Mouse (Mus musculus): ENCODE measurements around the gene Dennd1c.
A peak's percentile ranks its signal among the peaks of the same experiment; 100 is the strongest.
"Not testable (repeated sequence)": the region's sequence is repeated elsewhere in the genome, so short reads cannot be mapped to it uniquely, and the experiment has no call there.

Gene Dennd1c

DNA sequence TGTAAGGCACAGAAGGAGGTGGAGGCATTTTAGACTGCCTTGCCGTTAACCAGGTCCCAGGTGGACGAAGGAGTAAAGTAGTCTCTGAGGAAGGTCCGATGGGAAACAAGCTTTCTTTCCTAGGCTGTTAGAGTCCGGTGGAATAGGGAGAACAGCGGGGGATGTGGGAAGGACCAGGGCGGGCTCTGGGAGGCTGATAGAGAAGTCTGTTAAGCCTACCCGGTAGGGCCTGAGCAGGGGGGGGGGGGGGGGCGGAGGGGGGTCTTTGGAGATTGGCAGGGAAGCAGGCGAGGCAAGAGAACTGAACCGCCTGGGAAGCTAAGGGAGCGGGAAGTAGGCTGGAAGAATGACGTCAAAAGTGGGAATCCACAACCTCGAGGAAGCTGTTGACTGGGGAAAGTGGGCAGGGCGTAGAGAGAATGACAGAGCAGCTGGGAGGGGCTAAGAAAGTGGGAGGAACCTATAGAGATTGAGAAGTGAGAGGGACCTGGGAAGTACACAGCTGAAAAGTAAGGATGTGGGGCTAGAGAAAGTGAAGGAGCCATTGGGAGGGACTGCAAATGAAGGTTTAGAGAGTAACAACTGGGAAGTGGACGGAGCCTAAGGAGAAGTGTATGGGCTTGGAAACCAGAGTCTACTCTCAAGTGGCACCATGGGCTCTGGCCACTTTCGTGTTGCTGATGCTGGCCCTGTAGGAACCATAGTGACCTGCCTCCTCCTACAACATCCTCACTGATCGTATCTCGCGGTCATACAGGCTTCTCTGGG, 17.7 kb upstream of the Dennd1c start:
- DNase-seq: peak; percentile 41

DNA sequence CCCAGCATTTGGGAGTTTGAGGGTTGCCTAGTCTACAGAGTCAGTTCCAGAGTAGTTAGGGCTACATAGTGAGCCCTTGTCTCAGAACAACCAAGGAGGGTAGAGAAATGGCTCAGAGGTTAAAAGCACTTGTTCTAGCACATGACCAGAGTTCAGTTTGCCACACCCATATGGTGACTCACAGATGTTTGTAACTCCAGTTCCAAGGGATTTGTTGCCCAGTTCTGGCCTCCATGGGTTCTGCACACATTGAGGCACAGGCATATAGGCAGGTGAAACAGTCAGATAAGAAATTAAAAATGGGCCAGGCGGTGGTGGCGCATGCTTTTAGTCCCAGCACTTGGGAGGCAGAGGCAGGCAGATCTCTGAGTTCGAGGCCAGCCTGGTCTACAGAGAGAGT, 15.9 kb upstream of the Dennd1c start:
- no peak for DNase-seq

DNA sequence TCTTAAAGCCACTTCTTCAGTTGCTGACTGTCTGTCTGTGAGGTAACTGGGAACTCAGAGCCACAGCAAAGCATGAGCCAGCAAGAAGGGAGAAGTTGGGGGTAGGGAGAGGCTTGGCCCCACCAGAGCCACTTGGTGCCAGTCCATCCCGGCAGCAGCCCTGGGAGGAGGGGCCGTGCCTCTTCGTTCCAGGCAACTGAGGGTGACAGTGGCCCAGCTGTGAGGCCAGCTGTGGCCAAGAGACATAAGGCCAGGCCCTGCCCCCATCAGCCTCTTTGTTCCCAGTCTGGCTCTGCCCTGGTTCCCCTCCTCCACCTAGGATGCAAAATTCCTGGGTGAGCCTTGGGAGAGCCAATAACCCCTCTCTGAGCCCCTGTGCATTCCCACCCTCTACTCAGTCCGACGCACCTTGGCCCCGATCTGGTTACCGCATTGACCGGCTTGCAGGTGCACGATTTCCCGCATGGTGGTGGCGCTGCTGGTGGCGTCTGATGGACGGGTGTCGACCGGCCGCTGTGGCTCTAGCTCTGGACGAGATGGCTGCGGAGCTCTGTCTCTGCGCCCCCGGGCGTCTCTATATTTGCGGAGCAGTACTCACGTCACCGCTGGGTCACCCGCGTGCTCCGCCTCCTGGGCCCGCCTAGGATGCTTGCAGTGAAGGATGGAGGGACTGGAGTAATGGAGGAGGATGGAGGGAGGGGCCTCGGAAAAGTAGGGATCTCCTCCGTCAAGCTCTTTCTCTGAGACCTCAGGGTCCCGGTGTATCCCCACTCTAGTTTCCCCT, 8.9 kb upstream of the Dennd1c start, which contains the start of gene Tubb4a:
Gene Tubb4a (minus strand): TSS at position 734 of the 784 bp plus-strand sequence.
- DNase-seq: peak; percentile 20

DNA sequence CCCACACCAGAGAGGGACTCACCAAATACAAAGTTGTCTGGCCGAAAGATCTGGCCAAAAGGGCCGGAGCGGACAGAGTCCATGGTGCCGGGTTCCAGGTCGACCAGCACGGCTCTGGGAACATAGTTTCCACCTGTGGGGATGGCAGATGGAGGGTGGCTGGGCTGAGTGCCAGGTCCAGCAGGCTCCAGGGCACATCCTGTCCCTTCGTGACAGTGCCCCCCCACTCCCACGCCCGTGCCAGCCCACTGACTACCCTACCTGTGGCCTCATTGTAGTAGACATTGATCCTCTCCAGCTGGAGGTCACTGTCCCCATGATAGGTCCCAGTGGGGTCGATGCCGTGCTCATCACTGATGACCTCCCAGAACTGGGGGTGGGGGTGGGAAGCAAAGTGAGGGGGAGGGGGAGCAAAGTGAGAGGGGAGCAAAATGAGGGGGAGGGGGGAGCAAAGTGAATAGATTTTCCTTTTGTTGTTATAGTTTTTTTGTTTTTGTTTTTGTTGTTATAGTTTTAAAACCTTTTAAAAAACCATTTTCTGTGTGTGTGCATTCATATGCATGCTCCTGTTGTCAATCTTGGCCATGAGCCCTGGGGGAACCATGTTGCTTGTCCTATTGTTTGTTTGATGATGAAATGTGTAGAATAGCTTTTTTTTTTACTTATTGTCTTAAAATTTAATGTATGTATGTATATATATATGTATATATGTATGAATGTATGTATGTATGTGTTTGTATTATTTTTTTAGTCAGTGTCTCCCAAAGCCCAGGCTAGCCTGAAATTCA, 7.8 kb upstream of the Dennd1c start:
- no peak for DNase-seq

DNA sequence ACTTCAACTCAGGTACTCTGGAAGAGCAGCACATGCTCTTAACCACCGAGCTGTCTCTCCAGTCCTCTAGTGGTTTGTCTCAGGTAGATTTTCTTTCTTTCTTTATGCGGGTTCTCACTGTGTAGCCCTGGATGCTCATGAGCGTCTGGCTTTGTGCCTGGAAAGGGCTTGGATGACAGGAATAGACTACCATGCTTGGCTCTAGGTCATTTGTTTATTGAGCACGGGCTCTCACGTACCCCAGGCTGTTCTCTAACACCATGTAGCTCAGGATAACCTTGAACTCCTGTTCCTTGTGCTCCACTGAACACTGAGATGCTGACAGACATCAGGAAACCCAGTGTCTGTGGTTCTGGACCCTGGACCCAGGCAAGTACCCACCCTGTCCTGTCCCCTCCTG, 4.2 kb upstream of the Dennd1c start:
- DNase-seq: no peak

DNA sequence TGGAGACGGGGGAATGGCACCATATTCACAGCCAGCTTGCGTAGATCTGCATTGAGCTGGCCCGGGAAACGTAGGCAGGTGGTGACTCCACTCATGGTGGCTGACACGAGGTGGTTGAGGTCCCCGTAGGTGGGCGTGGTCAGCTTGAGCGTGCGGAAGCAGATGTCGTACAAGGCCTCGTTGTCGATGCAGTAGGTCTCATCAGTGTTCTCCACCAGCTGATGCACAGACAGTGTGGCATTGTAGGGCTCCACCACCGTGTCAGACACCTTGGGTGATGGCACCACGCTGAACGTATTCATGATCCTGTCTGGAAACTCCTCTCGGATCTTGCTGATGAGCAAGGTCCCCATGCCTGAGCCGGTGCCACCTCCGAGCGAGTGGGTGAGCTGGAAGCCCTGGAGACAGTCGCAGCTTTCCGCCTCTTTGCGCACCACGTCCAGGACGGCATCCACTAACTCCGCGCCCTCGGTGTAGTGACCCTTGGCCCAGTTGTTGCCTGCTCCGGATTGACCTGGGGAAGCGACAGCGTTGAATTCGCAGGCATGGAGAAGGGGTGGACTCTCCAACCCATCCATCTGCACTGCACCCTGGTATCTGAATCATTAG, 3.0 kb upstream of the Dennd1c start:
- no peak for DNase-seq

DNA sequence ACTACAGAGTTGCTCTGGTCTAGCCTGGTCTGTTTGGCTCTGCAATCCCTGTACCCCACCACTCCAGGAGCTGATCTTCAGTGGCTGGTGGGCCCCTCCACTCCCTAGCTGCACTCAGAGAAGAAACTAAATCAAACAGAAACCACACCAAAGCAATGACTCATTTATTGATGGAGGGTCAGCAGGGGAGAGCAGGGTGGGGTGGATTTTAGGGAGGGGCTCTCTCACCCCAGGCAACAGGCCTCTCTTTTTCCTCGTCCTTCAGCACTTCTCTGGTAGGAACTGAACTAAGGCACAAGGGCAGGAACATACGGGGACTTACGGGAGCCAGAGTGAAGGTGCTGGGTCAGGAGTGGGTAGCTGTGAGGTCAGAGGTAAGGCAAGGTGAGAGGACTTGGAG, 1.6 kb upstream of the Dennd1c start:
- DNase-seq: no peak

DNA sequence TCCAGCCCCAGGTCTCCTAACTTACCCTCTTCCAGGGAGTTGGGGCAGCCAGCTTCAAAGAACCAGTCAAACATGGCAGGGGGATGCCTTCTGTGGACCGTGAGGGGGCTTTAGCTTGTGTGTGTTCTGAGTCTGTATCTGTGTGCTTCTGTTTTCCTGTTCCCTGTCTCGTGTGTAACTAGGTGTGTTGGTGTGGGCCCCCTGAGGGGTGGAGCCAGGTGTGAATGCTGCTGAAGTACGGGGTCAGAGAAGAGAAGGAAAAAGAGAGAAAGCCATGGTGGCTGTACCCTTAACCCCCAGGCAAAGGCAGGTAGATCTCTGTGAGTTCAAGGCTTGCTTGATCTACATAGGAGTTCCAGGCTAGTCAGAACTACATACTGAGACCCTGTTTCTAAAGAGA, 1.4 kb downstream of the Dennd1c start:
- no peak for DNase-seq

DNA sequence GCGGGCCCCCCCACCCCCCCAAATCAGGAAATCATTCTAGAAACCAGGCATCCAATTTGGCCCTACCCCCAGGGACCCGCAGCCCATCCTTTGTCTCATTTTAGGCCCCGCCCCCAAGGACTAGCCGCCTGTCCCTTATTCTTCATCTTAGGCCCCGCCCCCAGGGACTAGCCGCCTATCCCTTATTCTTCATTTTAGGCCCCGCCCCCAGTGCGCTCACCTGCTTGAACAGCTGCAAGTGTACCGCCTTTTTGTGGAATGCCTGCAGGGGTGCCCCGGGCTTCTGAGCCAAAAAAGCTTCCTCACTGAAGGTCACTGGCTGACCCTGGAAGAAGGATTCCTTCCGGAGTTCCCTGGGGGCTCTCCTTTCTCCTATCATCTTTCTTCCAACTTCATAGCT, 7.6 kb downstream of the Dennd1c start:
- peak; percentile 73 for DNase-seq

DNA sequence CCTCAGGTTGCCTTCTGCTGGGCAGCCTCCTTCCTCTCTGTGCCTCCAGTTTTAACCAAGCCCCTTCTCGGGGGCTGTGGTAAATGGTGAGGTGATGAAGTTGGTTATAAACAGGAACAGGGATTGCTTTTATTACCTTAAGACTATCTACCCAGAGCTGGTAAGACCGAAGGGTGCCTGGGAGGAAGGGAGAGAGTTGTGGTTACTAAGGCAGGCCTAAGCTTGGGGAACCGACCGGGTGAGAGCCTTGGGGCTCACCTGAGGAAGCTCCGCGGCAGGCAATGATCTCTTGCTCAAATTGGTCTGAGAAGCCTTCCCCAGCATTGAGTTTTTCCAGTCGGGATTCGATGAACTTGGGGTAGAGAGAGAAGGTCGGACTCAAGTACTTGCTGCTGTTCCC, 8.0 kb downstream of the Dennd1c start:
- DNase-seq: no peak

DNA sequence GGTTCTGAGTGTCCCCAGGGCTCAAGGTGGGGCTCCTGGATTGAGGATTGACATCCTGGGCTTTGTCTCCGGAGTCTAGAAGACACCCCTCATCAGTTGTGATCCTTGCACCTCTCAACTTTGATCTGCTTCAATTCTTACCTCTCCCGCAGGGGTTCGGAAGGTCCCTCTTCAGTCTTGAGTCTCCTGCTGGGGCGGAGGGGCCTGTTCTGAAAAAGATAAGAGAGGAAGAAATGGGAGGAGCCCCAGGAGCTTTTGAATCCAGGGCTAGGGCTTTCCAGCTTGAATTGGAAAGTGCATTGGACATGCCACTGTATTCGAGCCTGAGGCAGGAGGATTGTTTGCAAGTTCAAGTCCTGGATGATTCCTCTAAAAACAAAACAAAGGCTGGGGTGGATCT, 11.4 kb downstream of the Dennd1c start:
- peak; percentile 32 for DNase-seq

DNA sequence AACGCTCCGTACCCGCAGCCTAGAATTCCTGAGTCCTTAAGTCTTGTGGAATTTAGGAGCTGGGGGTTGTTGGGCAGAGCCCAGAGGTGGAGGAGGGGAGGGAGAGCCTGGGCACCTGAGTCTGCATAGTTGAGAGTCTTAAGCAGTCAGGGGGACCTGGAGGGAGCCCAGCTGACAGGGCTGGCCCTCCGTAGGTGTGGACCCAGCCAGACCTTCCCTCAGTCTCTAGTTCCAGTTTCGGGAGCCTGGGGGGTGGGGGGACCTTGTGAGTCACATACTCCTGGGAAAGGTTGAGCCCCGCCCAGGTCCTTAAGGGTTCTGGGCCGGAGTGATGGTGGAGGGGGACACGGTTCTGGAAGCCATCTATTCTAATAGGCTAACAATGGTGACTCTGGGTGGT, 15.3 kb downstream of the Dennd1c start:
- DNase-seq: no peak

DNA sequence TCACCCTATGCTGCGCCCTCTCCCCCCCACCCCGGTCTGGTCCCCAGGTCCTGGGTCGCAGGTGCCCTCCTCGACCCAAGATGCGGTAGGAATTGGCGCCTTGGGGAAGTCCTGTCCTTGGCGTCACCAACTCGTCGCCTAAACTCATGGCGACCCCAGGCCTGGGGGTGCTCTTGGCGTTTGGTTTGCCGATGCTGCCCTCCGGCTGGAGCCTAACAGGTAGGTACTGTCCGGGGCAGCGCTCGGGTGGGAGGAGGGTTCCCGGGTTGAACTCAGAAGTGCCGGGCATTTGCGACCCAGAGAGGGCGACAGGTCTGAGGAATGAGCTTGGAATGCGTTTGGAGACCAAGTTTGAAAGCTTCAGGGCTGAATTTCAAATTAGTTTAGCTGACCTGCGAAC, 15.8 kb downstream of the Dennd1c start:
- no peak for DNase-seq

DNA sequence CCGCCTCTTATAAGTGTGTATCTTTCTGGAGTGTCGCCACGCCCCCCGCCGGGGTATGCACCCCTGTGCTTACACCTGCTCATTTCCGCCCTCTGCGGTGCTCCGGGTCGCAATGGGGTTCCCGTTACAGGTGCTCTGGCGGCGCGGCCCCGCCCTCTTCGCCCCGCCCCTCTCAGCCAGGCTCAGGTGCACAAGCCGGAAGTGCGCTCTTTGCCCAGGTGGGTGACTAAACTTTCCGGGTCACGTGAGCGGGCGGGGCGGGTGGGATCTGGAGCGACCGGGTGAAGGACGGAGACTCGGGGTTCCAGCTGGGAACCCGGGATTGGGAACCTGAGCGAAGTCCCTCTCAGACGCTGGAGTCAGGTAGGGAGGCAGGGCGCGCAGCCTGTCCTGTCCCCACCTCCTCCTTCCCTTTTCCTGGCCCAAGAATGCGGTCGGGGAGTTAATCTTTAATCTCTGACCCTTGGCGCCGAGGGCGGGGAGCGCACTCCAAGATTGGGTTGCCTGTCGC, 16.2 kb downstream of the Dennd1c start:
- peak; percentile 34 for DNase-seq

DNA sequence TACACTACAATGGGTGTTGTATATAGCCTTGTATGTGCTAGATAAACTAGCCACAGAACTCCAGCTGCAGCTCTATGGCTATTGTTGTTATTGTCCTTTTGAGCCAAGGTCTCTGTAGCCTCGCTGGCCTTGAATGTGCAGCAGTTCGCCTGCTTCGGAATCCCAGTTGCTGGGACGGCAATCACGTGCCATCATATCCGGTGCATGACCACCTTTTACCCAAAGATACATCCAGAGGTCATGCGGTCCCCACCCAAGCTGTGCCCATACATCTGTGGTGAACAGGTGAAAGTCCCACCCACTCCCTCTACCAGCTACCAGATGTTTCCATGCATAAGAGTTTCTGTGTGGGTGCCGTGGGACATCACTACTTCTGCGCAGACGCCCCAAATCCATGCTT, 17.2 kb downstream of the Dennd1c start:
- DNase-seq: no peak

DNA sequence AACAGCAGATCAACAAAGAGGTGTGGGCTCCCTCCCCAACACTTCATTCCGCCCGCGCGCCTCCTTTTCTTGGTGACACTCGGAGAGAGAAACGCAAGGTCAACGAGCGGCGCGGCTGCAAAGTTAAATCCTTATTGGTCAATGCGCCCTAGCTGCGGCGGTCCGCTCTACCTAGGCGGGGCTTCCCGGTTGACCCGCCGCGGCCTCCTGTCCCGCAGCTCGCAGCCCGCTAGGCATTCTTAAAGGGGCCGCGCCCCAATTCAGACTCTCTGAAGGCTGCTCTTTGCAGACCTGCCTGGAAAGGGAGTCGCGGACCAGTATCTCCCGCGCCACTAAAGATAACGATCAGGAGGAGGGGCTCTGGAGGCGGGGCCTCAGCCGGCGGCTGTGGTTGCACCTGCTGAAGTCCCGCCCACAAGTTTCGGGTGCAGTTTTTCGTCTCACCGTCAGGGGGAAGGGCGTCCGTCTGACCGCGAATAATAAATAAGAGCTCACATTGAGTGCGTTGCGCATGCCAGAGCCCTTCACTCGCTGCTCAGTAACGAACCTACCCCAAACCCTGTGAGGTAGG, 18.0 kb downstream of the Dennd1c start:
- peak; percentile 93 for DNase-seq

DNA sequence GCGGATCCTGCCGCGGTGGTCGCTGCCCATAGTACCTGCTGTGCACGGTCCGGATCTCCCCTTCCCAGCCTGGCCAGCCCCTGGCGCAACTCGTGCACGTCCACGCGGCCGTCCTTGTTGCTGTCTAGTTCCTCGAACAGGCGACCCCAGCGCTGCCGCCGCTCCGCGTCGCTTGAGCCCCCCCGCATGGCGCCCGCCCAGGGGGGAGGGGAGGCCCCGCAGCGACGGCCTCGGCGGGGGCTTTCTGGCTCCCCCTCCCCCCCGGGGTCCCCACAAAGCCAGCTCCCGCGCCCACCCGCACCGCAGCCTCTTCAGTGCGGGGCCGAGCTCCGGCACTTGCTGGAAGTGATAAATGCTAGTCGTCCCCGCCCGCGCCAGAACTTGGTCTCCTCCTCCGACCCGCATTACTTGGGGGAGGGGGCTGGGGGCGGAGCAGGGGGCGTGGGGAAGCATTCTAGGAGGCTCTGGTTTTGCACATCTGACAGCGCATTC, 18.8 kb downstream of the Dennd1c start, which contains the start of gene Slc25a23:
Gene Slc25a23 (minus strand): TSS at position 378 of the 492 bp plus-strand sequence.
- peak; percentile 74 for DNase-seq

DNA sequence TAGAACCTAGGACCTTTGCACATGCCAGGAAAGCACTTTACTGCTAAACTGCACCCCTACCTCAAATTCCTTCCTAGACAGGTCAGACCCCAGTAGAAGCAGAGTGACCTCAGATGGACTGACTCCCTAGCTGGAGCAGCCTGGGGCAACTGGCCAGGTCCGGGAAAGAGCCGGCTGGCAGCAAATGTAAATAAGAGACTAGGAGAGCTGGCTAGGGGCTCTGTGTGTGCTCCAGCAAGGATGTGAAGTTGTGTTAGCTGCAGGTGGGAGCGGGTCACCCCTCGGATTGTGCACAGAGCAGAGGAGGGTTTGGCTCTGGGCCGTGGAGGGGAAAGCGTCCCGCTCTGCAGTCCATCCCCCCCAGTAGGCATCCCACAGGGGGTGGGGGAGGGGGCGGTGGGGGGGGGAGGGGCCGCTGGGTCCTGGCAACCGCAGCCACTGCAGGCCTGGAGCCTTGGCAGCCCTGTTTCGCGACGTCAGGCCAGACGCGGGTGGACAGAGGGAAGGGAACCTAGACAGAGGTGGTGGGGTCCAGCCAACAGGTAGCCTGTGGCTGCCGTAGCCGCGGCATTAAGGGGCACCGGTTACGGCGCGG, 19.3 kb downstream of the Dennd1c start, which contains the start of gene Crb3:
Gene Crb3 (plus strand): TSS at position 215 of the 595 bp plus-strand sequence.
- DNase-seq: peak; percentile 23

DNA sequence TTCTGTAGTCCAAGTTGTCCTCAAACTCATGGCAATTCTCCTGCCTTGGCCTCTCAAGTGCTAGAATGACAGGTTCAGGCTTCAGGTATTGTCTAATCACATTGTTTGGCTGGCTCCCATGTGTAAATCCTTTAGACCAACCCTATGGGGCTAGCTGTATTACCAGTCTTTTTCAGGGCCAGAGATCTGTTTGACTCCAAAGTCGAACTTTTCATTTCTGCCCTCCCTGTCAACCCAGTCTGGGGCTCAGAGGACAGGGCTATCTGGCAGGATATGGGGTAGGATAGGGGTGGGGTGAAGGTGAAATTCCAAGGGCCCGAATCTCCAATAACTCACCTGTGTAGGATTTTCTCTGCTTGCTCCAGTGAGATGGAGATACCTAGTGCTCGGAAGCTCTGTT, 22.1 kb downstream of the Dennd1c start:
- DNase-seq: no peak

DNA sequence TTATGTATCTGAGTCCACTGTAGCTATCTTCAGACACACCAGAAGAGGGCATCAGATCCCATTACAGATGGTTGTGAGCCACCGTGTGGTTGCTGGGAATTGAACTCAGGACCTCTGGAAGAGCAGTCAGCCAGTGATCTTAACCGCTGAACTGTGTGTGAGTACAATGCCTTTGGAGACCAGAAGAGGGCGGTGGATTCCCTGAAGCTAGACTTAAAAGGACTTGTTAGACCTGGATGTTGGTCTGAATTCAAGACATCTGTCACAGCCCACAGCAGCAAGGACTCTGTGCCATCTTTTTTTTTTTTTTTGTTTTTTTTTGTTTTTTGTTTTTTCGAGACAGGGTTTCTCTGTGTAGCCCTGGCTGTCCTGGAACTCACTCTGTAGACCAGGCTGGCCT, 26.6 kb downstream of the Dennd1c start:
- not testable (repeated sequence) for DNase-seq

DNA sequence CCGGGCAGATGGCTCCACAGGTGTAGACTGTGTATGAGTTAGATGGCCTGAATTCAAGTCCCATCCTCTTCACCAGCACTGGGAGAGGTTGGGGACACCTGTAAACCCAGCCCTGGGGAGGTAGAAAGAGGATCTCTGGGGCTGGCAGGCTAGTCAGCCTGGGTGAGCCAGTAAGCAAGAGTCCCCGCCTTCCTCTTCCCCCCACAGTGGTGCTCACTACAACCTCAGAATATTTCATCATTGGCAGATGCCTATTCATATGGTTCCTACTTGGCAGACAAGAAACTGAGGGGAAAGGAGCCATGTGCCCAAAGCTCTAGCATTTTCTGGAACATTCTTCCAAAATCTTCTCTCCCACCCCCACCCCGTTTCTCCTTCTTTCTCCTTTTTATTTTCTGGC, 29.5 kb downstream of the Dennd1c start:
- no peak for DNase-seq

DNA sequence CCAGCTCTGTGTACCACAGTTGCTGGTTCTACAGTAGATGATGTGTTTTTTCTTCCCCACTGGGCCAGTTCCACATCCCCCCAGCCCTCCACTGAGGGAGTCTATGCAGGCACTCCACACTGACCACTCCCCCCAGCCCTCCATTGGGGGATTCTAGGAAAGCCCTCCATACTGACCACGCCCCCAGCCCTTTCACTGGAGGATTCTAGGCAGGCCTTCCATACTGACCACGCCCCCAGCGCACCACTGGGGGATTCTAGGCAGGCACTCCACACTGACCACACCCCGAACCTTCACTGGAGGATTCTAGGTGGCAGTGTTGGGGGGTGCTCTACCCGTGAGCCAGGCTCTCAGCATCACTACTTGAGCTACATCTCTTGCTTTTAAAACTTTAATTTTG, 30.9 kb downstream of the Dennd1c start:
- peak; percentile 53 for DNase-seq
